Mouse (Mus musculus): ENCODE results near the gene Gm21961. TPM values are rescaled to one million over a fixed set of nuclear protein-coding genes. Genes with fewer than 3 reads are reported as not detected.
"Not testable (repeated sequence)": the region's sequence is repeated elsewhere in the genome, so short reads cannot be mapped to it uniquely, and the experiment has no call there.

Gene Gm21961
- not detected in 2 replicates for polyA plus RNA-seq (2012; rRNA removed)

DNA sequence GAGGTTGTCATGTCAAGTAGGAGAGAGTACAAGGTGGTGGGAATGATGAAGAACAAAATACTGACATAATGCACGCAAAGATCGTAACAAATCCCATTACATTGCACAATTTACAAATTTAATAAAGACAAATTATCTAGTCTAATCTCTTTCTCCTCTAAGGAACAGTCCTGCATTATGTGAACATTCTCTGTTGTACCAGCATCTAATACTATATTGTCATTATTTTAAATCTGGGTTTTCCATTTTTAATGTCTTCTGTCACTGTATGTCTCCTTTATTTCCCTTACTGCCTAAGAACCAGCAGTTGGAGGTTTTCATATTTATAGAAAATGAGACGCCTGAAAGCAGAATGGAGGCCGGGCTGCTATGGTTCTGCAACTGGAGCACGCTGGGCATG is at the start of gene Gm21961:
TSS of gene Gm21961 (minus strand) at position 101 of the 400 bp plus-strand sequence.
- Histone ChIP-seq H3K27me3 (ENCODE audit: control insufficient read depth, insufficient read depth, low read length) (no peaks in the 10 kb centered on the region), H3K4me1 (ENCODE audit: control insufficient read depth, insufficient read depth, insufficient read length, low read length) (no peaks in the 10 kb centered on the region), H3K36me3 (ENCODE audit: control insufficient read depth, insufficient read depth, low read length) (no peaks in the 10 kb centered on the region), H3K27ac (ENCODE audit: insufficient read depth, low read depth, low read length) (no peak within 1 kb of the TSS), H3K4me3 (ENCODE audit: low read depth, low read length) (no peak within 1 kb of the TSS)
- TF ChIP-seq CTCF (IDR thresholded peaks at IDR 0.05; ENCODE audit: extremely low read depth, insufficient read length, insufficient replicate concordance, low read depth, low read length) (no peak), POLR2A (IDR thresholded peaks at IDR 0.05; ENCODE audit: low read depth, low read length) (no peak)
- WGBS: 90% methylated on average over 5 of the region's 5 CpGs

DNA sequence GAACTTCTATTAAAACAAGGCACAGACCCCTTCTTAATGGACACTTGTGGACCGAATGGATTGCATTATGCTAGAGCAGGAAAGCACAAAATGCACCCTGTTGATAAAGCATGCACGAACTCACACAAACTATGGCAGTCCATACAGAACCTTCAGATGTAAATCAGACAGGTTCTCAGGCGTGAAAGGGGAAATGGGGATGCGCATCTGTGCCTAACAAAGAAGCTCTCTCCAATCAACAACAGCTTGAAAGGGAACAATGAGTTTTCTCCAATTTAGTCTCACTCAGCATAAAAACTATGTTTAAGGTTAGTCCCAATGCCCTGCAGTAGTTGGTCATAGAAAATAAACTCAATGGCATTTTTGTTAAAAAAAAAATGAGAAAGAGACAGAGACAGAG is 27.3 kb upstream of the Gm21961 start:
- TF ChIP-seq POLR2A (IDR thresholded peaks at IDR 0.05; ENCODE audit: low read depth, low read length) (no peak), CTCF (IDR thresholded peaks at IDR 0.05; ENCODE audit: extremely low read depth, insufficient read length, insufficient replicate concordance, low read depth, low read length) (no peak)
- no peaks in the 10 kb centered on the region for H3K4me1 ChIP-seq (ENCODE audit: control insufficient read depth, insufficient read depth, insufficient read length, low read length)
- H3K27ac ChIP-seq (ENCODE audit: insufficient read depth, low read depth, low read length): no peak overlapping the region
- 74% methylated on average over 4 of the region's 4 CpGs for WGBS
- no peak overlapping the region for H3K4me3 ChIP-seq (ENCODE audit: low read depth, low read length)
- no peaks in the 10 kb centered on the region for H3K36me3 ChIP-seq (ENCODE audit: control insufficient read depth, insufficient read depth, low read length)
- no peaks in the 10 kb centered on the region for H3K27me3 ChIP-seq (ENCODE audit: control insufficient read depth, insufficient read depth, low read length)

DNA sequence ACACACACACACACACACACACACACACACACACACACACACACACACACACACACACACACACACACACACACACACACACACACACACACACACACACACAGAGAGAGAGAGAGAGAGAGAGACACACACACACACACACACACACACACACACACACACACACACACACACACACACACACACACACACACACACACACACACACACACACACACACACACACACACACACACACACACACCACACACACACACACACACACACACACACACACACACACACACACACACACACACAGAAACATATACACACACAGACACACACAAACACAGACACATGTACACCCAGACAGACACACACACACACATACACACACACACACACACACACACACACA is 24.5 kb upstream of the Gm21961 start:
- not testable (repeated sequence) for H3K27me3 ChIP-seq (ENCODE audit: control insufficient read depth, insufficient read depth, low read length); H3K27ac ChIP-seq (ENCODE audit: insufficient read depth, low read depth, low read length); H3K4me3 ChIP-seq (ENCODE audit: low read depth, low read length); H3K4me1 ChIP-seq (ENCODE audit: control insufficient read depth, insufficient read depth, insufficient read length, low read length); H3K36me3 ChIP-seq (ENCODE audit: control insufficient read depth, insufficient read depth, low read length)

DNA sequence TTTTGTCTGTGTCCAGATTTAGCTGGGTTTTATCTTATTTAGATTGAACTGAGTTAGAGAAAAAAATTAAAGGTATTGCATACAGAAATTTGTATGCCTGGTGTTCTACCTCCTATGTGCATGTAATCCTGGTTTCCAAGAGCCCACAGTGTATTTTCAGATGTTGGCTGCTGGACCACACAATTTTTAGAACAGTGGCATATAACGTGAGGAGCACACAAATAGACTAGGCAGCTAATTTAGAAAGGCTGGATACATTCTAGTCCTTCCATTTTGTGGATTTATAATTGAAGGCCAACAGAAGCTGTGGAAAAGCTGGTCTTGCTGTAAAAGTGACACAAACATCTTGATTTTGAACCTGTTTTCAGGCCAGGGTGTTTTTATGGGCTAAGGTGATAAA is 3.3 kb upstream of the Gm21961 start:
- Histone ChIP-seq H3K27me3 (ENCODE audit: control insufficient read depth, insufficient read depth, low read length) (no peaks in the 10 kb centered on the region), H3K27ac (ENCODE audit: insufficient read depth, low read depth, low read length) (no peak overlapping the region), H3K36me3 (ENCODE audit: control insufficient read depth, insufficient read depth, low read length) (no peaks in the 10 kb centered on the region), H3K4me3 (ENCODE audit: low read depth, low read length) (no peak overlapping the region), H3K4me1 (ENCODE audit: control insufficient read depth, insufficient read depth, insufficient read length, low read length) (no peaks in the 10 kb centered on the region)
- TF ChIP-seq POLR2A (IDR thresholded peaks at IDR 0.05; ENCODE audit: low read depth, low read length): no peak
- TF ChIP-seq CTCF (IDR thresholded peaks at IDR 0.05; ENCODE audit: extremely low read depth, insufficient read length, insufficient replicate concordance, low read depth, low read length): no peak
- WGBS: 71% methylated on average over 1 of the region's 1 CpGs

DNA sequence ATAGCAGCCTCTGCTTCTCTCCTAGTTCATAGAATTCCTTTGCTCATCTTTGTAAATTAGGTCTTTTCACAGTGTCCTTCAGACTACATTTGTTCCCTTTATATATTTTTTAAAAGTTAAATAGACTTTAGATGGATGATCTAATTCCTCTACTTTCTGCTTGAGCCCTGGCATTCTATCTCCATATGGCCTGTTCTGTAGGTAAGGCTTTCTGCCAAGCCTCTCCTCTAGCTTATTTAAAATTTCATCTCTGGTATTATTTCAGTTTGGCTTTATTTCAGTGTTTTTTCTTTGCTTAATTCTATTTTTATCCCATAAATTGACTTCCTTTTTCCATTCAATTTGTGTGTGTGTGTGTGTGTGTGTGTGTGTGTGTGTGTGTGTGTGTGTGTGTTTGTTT is 8.5 kb downstream of the Gm21961 start:
- Histone ChIP-seq H3K27me3 (ENCODE audit: control insufficient read depth, insufficient read depth, low read length) (no peaks in the 10 kb centered on the region), H3K36me3 (ENCODE audit: control insufficient read depth, insufficient read depth, low read length) (no peaks in the 10 kb centered on the region), H3K27ac (ENCODE audit: insufficient read depth, low read depth, low read length) (no peak overlapping the region), H3K4me1 (ENCODE audit: control insufficient read depth, insufficient read depth, insufficient read length, low read length) (no peaks in the 10 kb centered on the region), H3K4me3 (ENCODE audit: low read depth, low read length) (no peak overlapping the region)
- TF ChIP-seq CTCF (IDR thresholded peaks at IDR 0.05; ENCODE audit: extremely low read depth, insufficient read length, insufficient replicate concordance, low read depth, low read length) (no peak), POLR2A (IDR thresholded peaks at IDR 0.05; ENCODE audit: low read depth, low read length) (no peak)

- TF ChIP-seq POLR2A (IDR thresholded peaks at IDR 0.05; ENCODE audit: low read depth, low read length) (no peak), CTCF (IDR thresholded peaks at IDR 0.05; ENCODE audit: extremely low read depth, insufficient read length, insufficient replicate concordance, low read depth, low read length) (no peak)
- Histone ChIP-seq H3K27ac (ENCODE audit: insufficient read depth, low read depth, low read length) (no peak overlapping the region), H3K27me3 (ENCODE audit: control insufficient read depth, insufficient read depth, low read length) (no peaks in the 10 kb centered on the region), H3K4me3 (ENCODE audit: low read depth, low read length) (no peak overlapping the region), H3K36me3 (ENCODE audit: control insufficient read depth, insufficient read depth, low read length) (no peaks in the 10 kb centered on the region), H3K4me1 (ENCODE audit: control insufficient read depth, insufficient read depth, insufficient read length, low read length) (no peaks in the 10 kb centered on the region)
- 82% methylated on average over 4 of the region's 4 CpGs for WGBS
Measured at GRCm38 (mm10) chr15:64994498-64994897, 20.2 kb downstream of the Gm21961 start.

- WGBS: 46% methylated on average over 2 of the region's 2 CpGs
- Histone ChIP-seq H3K36me3 (ENCODE audit: control insufficient read depth, insufficient read depth, low read length) (no peaks in the 10 kb centered on the region), H3K27me3 (ENCODE audit: control insufficient read depth, insufficient read depth, low read length) (no peaks in the 10 kb centered on the region), H3K27ac (ENCODE audit: insufficient read depth, low read depth, low read length) (no peak overlapping the region), H3K4me1 (ENCODE audit: control insufficient read depth, insufficient read depth, insufficient read length, low read length) (no peaks in the 10 kb centered on the region), H3K4me3 (ENCODE audit: low read depth, low read length) (no peak overlapping the region)
- TF ChIP-seq POLR2A (IDR thresholded peaks at IDR 0.05; ENCODE audit: low read depth, low read length) (no peak), CTCF (IDR thresholded peaks at IDR 0.05; ENCODE audit: extremely low read depth, insufficient read length, insufficient replicate concordance, low read depth, low read length) (no peak)
Measured at GRCm38 (mm10) chr15:64979976-64980375, 34.7 kb downstream of the Gm21961 start.

Measured in small intestine, adult 2 months (tissue).